Mouse (Mus musculus): ENCODE measurements at regions not wholly inside any gene's neighbourhood (a gene's known extent, or its start where the extent isn't known, plus 50 kb on each side); places are given as distances from the start of the nearest gene placed in this dataset.
A peak's percentile ranks its signal among the peaks of the same experiment; 100 is the strongest.
"Not testable (repeated sequence)": the region's sequence is repeated elsewhere in the genome, so short reads cannot be mapped to it uniquely, and the experiment has no call there.

DNA sequence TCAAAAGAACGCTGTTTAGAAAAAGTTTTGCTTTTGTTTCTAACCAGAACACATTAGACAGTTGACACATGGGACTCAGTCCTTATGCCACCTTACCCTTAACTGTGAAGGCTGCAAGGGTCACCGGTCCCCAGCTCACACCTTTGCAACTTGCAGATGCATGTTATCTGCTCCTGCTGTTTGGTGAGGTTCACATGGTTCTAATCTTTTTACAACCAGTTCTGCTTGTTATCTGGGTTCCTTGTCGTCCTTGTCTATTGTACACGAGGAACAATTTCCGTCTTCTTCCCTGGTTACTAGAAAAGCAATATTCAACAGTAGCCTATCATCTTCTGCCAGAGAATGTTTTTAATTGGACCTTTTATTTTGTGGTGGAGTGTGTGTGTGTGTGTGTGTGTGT, 200.8 kb downstream of the Gm21738 start:
- not testable (repeated sequence) for H3K4me3 ChIP-seq (ENCODE audit: low read depth, low read length); H3K4me2 ChIP-seq (ENCODE audit: low read depth); DNase-seq (ENCODE audit: low spot score); H3K9me3 ChIP-seq (ENCODE audit: control insufficient read depth, low read length); H3K27me3 ChIP-seq (ENCODE audit: control insufficient read depth, insufficient read depth, low read length); H3K27ac ChIP-seq (ENCODE audit: low read depth, low read length); H3K36me3 ChIP-seq (ENCODE audit: control insufficient read depth, insufficient read depth, low read length); ATAC-seq (ENCODE audit: insufficient read depth, low FRiP score, low TSS enrichment); H3K9ac ChIP-seq (ENCODE audit: low read length); H3K4me1 ChIP-seq (ENCODE audit: control insufficient read depth, insufficient read depth, low read length)
- WGBS = 83% methylated on average over 5 of the region's 5 CpGs

DNA sequence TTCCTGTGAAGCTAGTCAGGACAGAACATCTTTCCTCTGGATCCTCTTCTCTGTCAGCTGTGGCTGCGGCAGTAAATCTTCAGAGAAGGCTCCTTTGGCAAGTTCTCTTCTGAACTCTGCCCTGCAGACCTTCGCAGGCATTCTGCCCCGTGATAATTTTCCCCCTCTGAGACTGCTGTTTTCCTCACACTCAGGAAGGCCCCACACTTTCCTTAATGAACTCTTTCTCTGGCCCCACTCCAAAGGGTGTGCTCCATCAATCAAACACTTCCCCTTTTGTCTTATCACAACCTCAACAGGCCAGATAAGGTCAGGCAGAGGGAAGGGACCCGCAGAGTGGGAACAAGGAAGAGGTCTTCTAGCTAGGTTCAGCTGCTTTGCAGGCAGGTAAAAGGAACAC, 210.2 kb downstream of the Gm21738 start:
- no peak overlapping the region for H3K9ac ChIP-seq (ENCODE audit: low read length)
- H3K27ac ChIP-seq (ENCODE audit: low read depth, low read length) = no peak overlapping the region
- ATAC-seq (ENCODE audit: insufficient read depth, low FRiP score, low TSS enrichment) (no peak), DNase-seq (ENCODE audit: low spot score) (no peak)
- H3K4me2 ChIP-seq (ENCODE audit: low read depth) = no peak overlapping the region
- 70% methylated on average over 4 of the region's 4 CpGs for WGBS
- no peaks in the 10 kb centered on the region for H3K9me3 ChIP-seq (ENCODE audit: control insufficient read depth, low read length)
- H3K4me3 ChIP-seq (ENCODE audit: low read depth, low read length) = no peak overlapping the region
- no peaks in the 10 kb centered on the region for H3K4me1 ChIP-seq (ENCODE audit: control insufficient read depth, insufficient read depth, low read length)
- no peaks in the 10 kb centered on the region for H3K36me3 ChIP-seq (ENCODE audit: control insufficient read depth, insufficient read depth, low read length)
- H3K27me3 ChIP-seq (ENCODE audit: control insufficient read depth, insufficient read depth, low read length) = no peaks in the 10 kb centered on the region

DNA sequence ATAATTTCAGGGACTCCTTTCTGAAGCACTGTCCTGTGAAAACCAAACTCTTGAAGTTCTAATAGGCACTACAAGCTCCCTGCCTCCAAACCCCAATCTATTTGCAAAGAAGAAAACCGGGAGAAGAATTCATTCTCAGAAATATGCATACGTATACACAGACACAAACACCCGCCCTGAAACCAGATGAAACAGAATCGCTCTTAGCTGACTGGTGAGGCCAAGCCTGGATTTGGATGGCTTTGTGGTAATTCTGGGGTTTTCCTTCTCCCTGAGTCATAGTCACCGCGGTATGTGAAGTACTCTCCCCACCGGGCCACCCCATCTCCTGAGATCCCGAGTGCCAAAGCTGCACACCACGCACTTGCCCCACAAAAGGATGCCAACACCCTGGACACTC, 238.5 kb downstream of the Gm21738 start:
- H3K36me3 ChIP-seq (ENCODE audit: control insufficient read depth, insufficient read depth, low read length); ATAC-seq (ENCODE audit: insufficient read depth, low FRiP score, low TSS enrichment); H3K27me3 ChIP-seq (ENCODE audit: control insufficient read depth, insufficient read depth, low read length); H3K27ac ChIP-seq (ENCODE audit: low read depth, low read length); H3K4me3 ChIP-seq (ENCODE audit: low read depth, low read length); H3K9me3 ChIP-seq (ENCODE audit: control insufficient read depth, low read length); H3K4me1 ChIP-seq (ENCODE audit: control insufficient read depth, insufficient read depth, low read length); H3K4me2 ChIP-seq (ENCODE audit: low read depth); DNase-seq (ENCODE audit: low spot score); H3K9ac ChIP-seq (ENCODE audit: low read length): not testable (repeated sequence)
- WGBS = 72% methylated on average over 9 of the region's 9 CpGs

DNA sequence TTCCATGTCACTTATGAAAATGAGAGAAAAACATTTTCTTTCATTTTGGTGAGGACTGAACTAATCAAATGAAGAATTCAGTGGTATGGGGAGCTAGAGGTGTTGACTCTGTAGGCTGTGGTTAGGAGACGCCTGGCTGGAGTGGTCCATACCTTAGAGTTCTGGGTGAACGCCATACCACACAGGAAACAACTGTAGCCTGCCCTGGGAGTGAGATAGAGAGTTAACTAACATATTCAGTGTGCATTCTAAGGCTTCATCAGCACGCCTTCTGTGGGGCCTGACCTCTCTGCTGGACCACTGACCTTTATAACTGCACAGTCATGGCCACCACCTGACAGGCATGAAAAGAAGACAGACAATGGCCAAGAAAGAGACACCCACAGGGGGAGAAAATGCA, 240.7 kb downstream of the Gm21738 start:
- H3K27me3 ChIP-seq (ENCODE audit: control insufficient read depth, insufficient read depth, low read length); H3K4me3 ChIP-seq (ENCODE audit: low read depth, low read length); H3K4me2 ChIP-seq (ENCODE audit: low read depth); DNase-seq (ENCODE audit: low spot score); H3K9ac ChIP-seq (ENCODE audit: low read length); H3K4me1 ChIP-seq (ENCODE audit: control insufficient read depth, insufficient read depth, low read length); H3K27ac ChIP-seq (ENCODE audit: low read depth, low read length); H3K36me3 ChIP-seq (ENCODE audit: control insufficient read depth, insufficient read depth, low read length); H3K9me3 ChIP-seq (ENCODE audit: control insufficient read depth, low read length); ATAC-seq (ENCODE audit: insufficient read depth, low FRiP score, low TSS enrichment): not testable (repeated sequence)
- WGBS = 73% methylated on average over 3 of the region's 3 CpGs

DNA sequence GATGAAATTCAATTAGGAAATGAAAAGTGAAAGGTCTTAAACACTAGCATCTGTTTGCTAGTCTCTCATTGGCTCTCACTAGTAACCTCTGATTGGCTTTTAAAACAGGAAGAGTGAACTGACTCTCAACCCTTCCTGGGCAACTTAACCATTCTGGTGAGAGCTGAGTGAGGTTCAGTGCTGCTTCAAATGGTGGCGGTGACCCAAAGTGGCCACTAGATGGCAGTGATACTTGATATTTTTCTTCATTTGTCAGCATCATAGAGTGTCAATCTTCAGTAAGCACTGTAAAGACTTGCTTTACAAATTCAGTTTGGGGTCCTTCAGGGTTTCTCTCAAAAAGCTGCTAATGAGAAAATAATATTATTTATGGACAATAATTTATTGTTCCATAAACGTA, 243.4 kb downstream of the Gm21738 start:
- H3K4me2 ChIP-seq (ENCODE audit: low read depth) = no peak overlapping the region
- H3K36me3 ChIP-seq (ENCODE audit: control insufficient read depth, insufficient read depth, low read length) = no peaks in the 10 kb centered on the region
- H3K4me3 ChIP-seq (ENCODE audit: low read depth, low read length) = no peak overlapping the region
- no peaks in the 10 kb centered on the region for H3K4me1 ChIP-seq (ENCODE audit: control insufficient read depth, insufficient read depth, low read length)
- no peak overlapping the region for H3K9ac ChIP-seq (ENCODE audit: low read length)
- WGBS = 13% methylated on average over 2 of the region's 2 CpGs
- DNase-seq (ENCODE audit: low spot score) (peak; percentile 14), ATAC-seq (ENCODE audit: insufficient read depth, low FRiP score, low TSS enrichment) (peak; percentile 53; the same call in 1 of the 2 replicates)
- no peak overlapping the region for H3K27ac ChIP-seq (ENCODE audit: low read depth, low read length)
- H3K9me3 ChIP-seq (ENCODE audit: control insufficient read depth, low read length) = no peaks in the 10 kb centered on the region
- H3K27me3 ChIP-seq (ENCODE audit: control insufficient read depth, insufficient read depth, low read length) = no peaks in the 10 kb centered on the region

DNA sequence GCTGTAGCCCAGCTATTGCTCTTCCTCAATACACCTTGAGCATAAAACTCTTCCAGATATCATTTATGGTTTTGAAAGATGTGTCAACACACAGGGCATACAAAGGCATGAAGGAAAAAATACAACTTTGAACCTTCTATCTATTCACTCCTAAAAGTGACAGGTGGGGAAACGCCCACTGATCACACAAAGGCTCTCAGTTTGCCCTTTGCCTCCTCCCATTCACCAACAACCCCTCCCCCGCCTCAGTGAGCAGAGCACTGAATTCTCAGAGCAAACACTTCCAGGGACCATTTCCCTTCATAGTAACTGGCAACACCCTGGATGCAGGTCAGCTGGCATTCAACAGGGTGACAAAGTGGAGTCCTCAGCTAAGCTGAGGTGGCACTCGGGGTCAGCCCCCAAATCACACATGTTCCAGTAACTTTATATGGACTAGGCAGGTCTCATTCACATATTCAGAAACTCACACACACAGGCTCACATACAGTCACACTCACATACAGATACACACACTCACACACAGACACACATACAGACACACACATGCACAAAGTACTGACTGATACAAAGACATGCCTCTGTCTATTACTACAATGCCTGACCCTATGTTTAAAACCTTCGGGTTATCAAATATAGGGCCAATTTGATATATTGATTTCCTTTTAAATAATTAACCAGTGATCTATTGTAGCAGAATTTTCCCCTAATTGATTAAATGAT, 248.3 kb downstream of the Gm21738 start:
- not testable (repeated sequence) for H3K9me3 ChIP-seq (ENCODE audit: control insufficient read depth, low read length); H3K9ac ChIP-seq (ENCODE audit: low read length); DNase-seq (ENCODE audit: low spot score); H3K4me3 ChIP-seq (ENCODE audit: low read depth, low read length); H3K27ac ChIP-seq (ENCODE audit: low read depth, low read length); H3K4me2 ChIP-seq (ENCODE audit: low read depth); ATAC-seq (ENCODE audit: insufficient read depth, low FRiP score, low TSS enrichment); H3K27me3 ChIP-seq (ENCODE audit: control insufficient read depth, insufficient read depth, low read length); H3K4me1 ChIP-seq (ENCODE audit: control insufficient read depth, insufficient read depth, low read length); H3K36me3 ChIP-seq (ENCODE audit: control insufficient read depth, insufficient read depth, low read length)
- WGBS = 69% methylated on average over 4 of the region's 4 CpGs

DNA sequence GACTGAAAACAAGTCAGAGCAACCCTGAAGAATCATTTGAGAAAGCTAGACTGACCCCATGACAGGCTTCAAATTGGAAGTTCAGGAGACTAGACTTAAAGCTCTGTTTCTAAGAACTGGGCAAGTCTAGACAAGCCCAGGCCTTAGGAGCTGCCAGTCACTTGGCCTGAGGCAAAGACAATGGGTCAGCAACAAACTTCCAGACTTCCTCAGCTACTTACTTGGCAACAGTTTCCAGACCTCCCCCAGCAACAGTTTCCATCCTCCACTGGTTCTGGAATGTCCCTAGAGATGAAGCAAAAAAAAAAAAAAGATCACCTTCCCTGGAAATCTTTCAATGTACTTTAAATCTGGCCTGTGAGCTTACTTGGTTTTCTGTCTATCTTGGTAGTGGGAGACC, 251.9 kb downstream of the Gm21738 start:
- Histone ChIP-seq H3K4me2 (ENCODE audit: low read depth) (no peak overlapping the region), H3K27me3 (ENCODE audit: control insufficient read depth, insufficient read depth, low read length) (no peaks in the 10 kb centered on the region), H3K9me3 (ENCODE audit: control insufficient read depth, low read length) (no peaks in the 10 kb centered on the region), H3K27ac (ENCODE audit: low read depth, low read length) (no peak overlapping the region), H3K4me1 (ENCODE audit: control insufficient read depth, insufficient read depth, low read length) (no peaks in the 10 kb centered on the region), H3K36me3 (ENCODE audit: control insufficient read depth, insufficient read depth, low read length) (no peaks in the 10 kb centered on the region), H3K9ac (ENCODE audit: low read length) (no peak overlapping the region), H3K4me3 (ENCODE audit: low read depth, low read length) (no peak overlapping the region)
- no peak for ATAC-seq (ENCODE audit: insufficient read depth, low FRiP score, low TSS enrichment)
- DNase-seq (ENCODE audit: low spot score) = no peak

DNA sequence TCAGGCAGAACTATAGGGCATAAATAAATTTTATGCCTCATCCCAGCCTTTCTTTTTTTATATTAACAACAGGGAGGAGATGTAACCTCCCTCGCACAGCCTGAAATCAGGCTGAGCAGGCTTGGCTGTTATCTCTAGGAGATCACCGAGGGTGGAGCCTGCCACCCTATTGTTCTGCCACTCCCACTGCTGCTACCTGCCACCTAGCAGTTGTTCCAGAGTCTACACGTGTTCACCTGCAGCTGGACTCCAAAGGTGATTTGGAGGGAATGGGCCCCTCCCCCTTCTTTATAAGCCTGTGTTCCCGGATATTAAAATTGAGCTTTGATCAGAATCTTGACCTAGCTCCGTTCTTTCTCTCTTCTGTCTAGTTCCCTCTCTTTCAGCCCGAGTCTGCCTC, 245.8 kb upstream of the Ube2e2 start:
- not testable (repeated sequence) for H3K27ac ChIP-seq (ENCODE audit: low read depth, low read length); H3K27me3 ChIP-seq (ENCODE audit: control insufficient read depth, insufficient read depth, low read length); H3K9ac ChIP-seq (ENCODE audit: low read length); H3K36me3 ChIP-seq (ENCODE audit: control insufficient read depth, insufficient read depth, low read length); DNase-seq (ENCODE audit: low spot score); ATAC-seq (ENCODE audit: insufficient read depth, low FRiP score, low TSS enrichment); H3K4me2 ChIP-seq (ENCODE audit: low read depth); H3K9me3 ChIP-seq (ENCODE audit: control insufficient read depth, low read length); H3K4me3 ChIP-seq (ENCODE audit: low read depth, low read length); H3K4me1 ChIP-seq (ENCODE audit: control insufficient read depth, insufficient read depth, low read length)
- 86% methylated on average over 6 of the region's 6 CpGs for WGBS

DNA sequence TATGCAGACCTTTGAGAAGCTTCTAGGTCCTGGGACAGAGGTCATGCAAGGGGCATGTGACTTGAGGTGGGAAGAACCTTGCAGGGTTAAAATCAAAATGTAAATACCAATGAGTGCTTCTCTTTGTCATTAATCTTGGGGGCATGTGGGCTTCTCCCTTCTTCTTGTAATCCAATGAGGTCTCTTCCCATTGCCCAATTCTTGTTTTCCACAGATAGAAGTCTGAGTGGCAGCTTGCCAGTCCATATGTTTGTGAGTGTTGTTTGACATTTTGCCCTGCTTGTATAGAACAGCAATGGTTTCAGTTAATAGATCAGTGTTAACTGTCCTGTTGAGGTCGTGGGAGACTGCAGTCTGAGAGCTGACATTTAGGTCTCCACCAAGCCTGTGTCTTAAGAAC, 237.5 kb upstream of the Ube2e2 start:
- Histone ChIP-seq H3K36me3 (ENCODE audit: control insufficient read depth, insufficient read depth, low read length) (no peaks in the 10 kb centered on the region), H3K4me3 (ENCODE audit: low read depth, low read length) (no peak overlapping the region), H3K9me3 (ENCODE audit: control insufficient read depth, low read length) (peaks cover 10% of the 10 kb centered on the region), H3K4me2 (ENCODE audit: low read depth) (no peak overlapping the region), H3K27ac (ENCODE audit: low read depth, low read length) (no peak overlapping the region), H3K9ac (ENCODE audit: low read length) (no peak overlapping the region), H3K27me3 (ENCODE audit: control insufficient read depth, insufficient read depth, low read length) (no peaks in the 10 kb centered on the region), H3K4me1 (ENCODE audit: control insufficient read depth, insufficient read depth, low read length) (no peaks in the 10 kb centered on the region)
- DNase-seq (ENCODE audit: low spot score) = no peak
- WGBS = 85% methylated on average over 1 of the region's 1 CpGs
- ATAC-seq (ENCODE audit: insufficient read depth, low FRiP score, low TSS enrichment) = no peak
